Mouse (Mus musculus) intestine, embryonic 14.5 days (tissue): ENCODE measurements around the gene Gm20538. TPM values are rescaled to one million over a fixed set of nuclear protein-coding genes. Genes with fewer than 3 reads are reported as not detected.
A peak's percentile ranks its signal among the peaks of the same experiment; 100 is the strongest.

ENCODE experiments used
- ATAC-seq: fragments of 200-750 bp; cut with Nextera tagmentation; replicated peaks from 2 replicates; pipeline ENCODE4 v1.8.0; 2017; ENCODE audit warnings: low read depth, moderate number of reproducible peaks, moderate TSS enrichment, moderate library complexity; ENCODE audit not compliant: low FRiP score, low TSS enrichment
- DNase-seq: peaks from one replicate; pipeline ENCODE4 v3.0.0-alpha.2; 2018; ENCODE audit warnings: low spot score
- H3K27ac ChIP-seq: fragments of 300-500 bp; sonication (generic); 2 replicates; pipeline ENCODE4 v1.5.1; 2014; ENCODE audit warnings: low read depth, mild to moderate bottlenecking, control low read depth
- H3K27me3 ChIP-seq: fragments of 300-500 bp; sonication (generic); replicated peaks from 2 replicates; pipeline ENCODE4 v1.6.1; 2014; ENCODE audit warnings: low read length, control low read depth; ENCODE audit not compliant: control insufficient read depth, insufficient read depth
- H3K36me3 ChIP-seq: fragments of 300-500 bp; sonication (generic); 2 replicates; pipeline ENCODE4 v1.6.1; 2014; ENCODE audit warnings: low read length, control low read depth; ENCODE audit not compliant: control insufficient read depth, insufficient read depth
- H3K4me1 ChIP-seq: fragments of 300-500 bp; sonication (generic); replicated peaks from 2 replicates; pipeline ENCODE4 v1.6.1; 2014; ENCODE audit warnings: low read length, control low read depth, mixed read lengths; ENCODE audit not compliant: control insufficient read depth, insufficient read depth
- H3K4me2 ChIP-seq: fragments of 300-500 bp; sonication (generic); 2 replicates; pipeline ENCODE4 v1.6.1; 2014; ENCODE audit warnings: low read length
- H3K4me3 ChIP-seq: fragments of 300-500 bp; sonication (generic); 2 replicates; pipeline ENCODE4 v1.5.1; 2014; ENCODE audit warnings: low read depth, low read length, control low read depth, mixed read lengths
- H3K9ac ChIP-seq: fragments of 300-500 bp; sonication (generic); 2 replicates; pipeline ENCODE4 v1.6.1; 2014; ENCODE audit warnings: mild to moderate bottlenecking, low read length
- H3K9me3 ChIP-seq: fragments of 300-500 bp; sonication (generic); 2 replicates; pipeline ENCODE4 v1.6.1; 2016; ENCODE audit warnings: low read length, control low read depth; ENCODE audit not compliant: control insufficient read depth
- WGBS: fragments of 180-500 bp; shearing (Covaris S2); extraction: QIAGEN DNeasy Blood & Tissue Kit; methylation state at CpG from one replicate; pipeline ENCODE4 v1.1.7; 2014; 5-methylcytosine and 5-hydroxymethylcytosine counted together
- polyA plus RNA-seq: library from polyadenylated mRNA; unstranded; fragments of >200 nt; fragmentation: Nextera tagmentation; extraction: Ambion mirVana; gene quantifications from 2 replicates; pipeline ENCODE4 v1.2.1, GENCODE M21; 2014

Gene Gm20538
- polyA plus RNA-seq, 1 experiment from 2014 or later, result not detected

- Histone ChIP-seq H3K4me3 (peak overlapping the region; percentile 46), H3K9ac (no peak overlapping the region), H3K36me3 (peaks cover 21% of the 10 kb centered on the region), H3K9me3 (peaks cover 4% of the 10 kb centered on the region; the same call in 1 of the 2 replicates), H3K27ac (no peak overlapping the region), H3K27me3 (peaks cover 4% of the 10 kb centered on the region), H3K4me1 (no peaks in the 10 kb centered on the region), H3K4me2 (peak overlapping the region; percentile 88)
- 4% methylated on average over 13 of the region's 13 CpGs for WGBS
- peak; percentile 91 for DNase-seq
- ATAC-seq, result no peak
These were observed 7.9 kb downstream of the Gm20538 start for GRCm38 (mm10) chr19:44544775-44545174.

DNA sequence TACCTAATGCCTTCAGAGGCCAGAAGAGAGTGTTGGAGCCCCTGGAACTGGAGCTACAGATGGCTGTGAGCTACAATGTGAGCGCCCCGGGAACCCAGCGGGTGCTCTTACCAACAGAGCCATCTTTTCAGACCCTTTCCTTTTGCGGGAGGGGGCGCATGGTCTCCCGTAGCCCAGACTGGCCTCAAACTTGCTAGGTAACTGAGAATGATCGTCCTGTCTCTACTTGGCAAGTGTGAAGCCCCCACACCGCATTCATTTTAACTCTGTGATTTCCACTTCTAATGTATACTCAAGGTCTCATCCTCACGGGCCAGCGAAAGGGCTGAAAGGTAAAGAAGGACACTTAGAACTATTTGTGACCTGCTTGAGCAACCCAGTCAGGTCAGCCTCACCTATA, 8.3 kb downstream of the Gm20538 start:
- Histone ChIP-seq H3K9me3 (peaks cover 4% of the 10 kb centered on the region; the same call in 1 of the 2 replicates), H3K4me2 (no peak overlapping the region), H3K9ac (no peak overlapping the region), H3K4me3 (no peak overlapping the region), H3K36me3 (peaks cover 17% of the 10 kb centered on the region), H3K4me1 (no peaks in the 10 kb centered on the region), H3K27ac (no peak overlapping the region), H3K27me3 (peaks cover 4% of the 10 kb centered on the region)
- 65% methylated on average over 10 of the region's 10 CpGs for WGBS
- DNase-seq, result no peak
- no peak for ATAC-seq

DNA sequence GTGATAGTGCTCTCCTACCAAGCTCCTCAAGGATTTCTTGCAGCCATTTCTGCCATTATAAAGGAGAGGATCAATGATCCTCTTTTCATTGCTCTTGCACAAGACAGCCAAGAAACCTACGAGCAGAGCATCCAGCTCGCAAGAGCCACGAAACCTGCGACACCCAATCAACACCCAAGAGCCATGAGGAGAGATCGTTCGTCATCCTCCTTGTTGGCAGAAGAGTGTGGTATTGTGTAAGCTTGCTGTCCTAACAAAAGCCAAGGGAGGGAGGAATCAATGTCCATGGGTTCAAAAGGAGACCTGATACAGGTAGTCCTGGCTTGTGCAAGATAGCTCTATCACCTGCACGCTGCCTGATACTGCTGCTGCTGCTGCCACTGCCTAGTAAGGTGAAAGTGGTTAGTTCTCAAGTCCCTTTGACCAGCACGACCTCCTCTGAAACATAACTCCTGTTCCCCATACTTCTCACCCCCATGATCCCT, 9.9 kb downstream of the Gm20538 start:
- Histone ChIP-seq H3K9ac (no peak overlapping the region), H3K4me2 (no peak overlapping the region), H3K4me1 (no peaks in the 10 kb centered on the region), H3K27ac (no peak overlapping the region), H3K4me3 (no peak overlapping the region), H3K27me3 (peaks cover 4% of the 10 kb centered on the region), H3K9me3 (peaks cover 4% of the 10 kb centered on the region; the same call in 1 of the 2 replicates), H3K36me3 (0 out of 2 replicates have a peak, but pooled peaks cover 1% of the 10 kb centered on the region)
- DNase-seq (no peak), ATAC-seq (no peak)
- WGBS, result 88% methylated on average over 8 of the region's 8 CpGs

- H3K27ac ChIP-seq, result no peak overlapping the region
- H3K4me2 ChIP-seq, result no peak overlapping the region
- DNase-seq, result no peak
- 80% methylated on average over 8 of the region's 8 CpGs for whole genome bisulfite sequencing
- peaks cover 4% of the 10 kb centered on the region; the same call in 1 of the 2 replicates for H3K9me3 ChIP-seq
- no peak overlapping the region for H3K9ac ChIP-seq
- H3K4me3 ChIP-seq, result no peak overlapping the region
- H3K4me1 ChIP-seq, result no peaks in the 10 kb centered on the region
- H3K36me3 ChIP-seq, result no peaks in the 10 kb centered on the region
- H3K27me3 ChIP-seq, result no peaks in the 10 kb centered on the region
- ATAC-seq, result no peak
These were observed 15.2 kb downstream of the Gm20538 start for GRCm38 (mm10) chr19:44537416-44537815.

GRCm38 (mm10) chr19:44535376-44535775, 17.3 kb downstream of the Gm20538 start:
- DNase-seq (no peak), ATAC-seq (no peak)
- Histone ChIP-seq H3K27ac (no peak overlapping the region), H3K9ac (no peak overlapping the region), H3K4me1 (no peaks in the 10 kb centered on the region), H3K27me3 (no peaks in the 10 kb centered on the region), H3K36me3 (no peaks in the 10 kb centered on the region), H3K4me2 (no peak overlapping the region), H3K4me3 (no peak overlapping the region), H3K9me3 (no peaks in the 10 kb centered on the region)
- 35% methylated on average over 3 of the region's 3 CpGs for WGBS

DNA sequence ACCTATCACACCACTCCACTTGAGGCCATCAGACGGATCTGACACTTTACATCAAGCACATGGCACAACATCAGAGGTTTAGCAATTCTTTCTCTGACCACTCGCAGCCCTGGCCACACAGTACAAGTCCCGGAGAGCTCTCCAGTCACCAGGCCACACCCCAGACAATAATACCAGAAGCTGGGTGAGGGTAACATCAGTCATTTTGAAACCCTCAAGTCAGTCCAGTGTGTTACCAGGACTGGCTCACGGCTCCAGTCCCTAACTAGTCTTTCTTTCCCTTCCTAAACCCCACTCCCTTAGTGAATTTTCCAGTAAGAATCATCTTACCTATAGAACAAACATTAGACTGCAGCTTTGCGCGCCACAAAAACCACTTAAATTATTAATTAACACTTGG, 22.6 kb downstream of the Gm20538 start:
- Histone ChIP-seq H3K36me3 (no peaks in the 10 kb centered on the region), H3K27ac (no peak overlapping the region), H3K9ac (no peak overlapping the region), H3K4me2 (no peak overlapping the region), H3K4me1 (no peaks in the 10 kb centered on the region), H3K9me3 (no peaks in the 10 kb centered on the region), H3K27me3 (no peaks in the 10 kb centered on the region), H3K4me3 (no peak overlapping the region)
- 88% methylated on average over 6 of the region's 6 CpGs for WGBS
- DNase-seq, result no peak
- no peak for ATAC-seq

GRCm38 (mm10) chr19:44525551-44526205, 27.0 kb downstream of the Gm20538 start:
- ATAC-seq, result no peak
- no peak for DNase-seq
- H3K4me1 ChIP-seq, result no peaks in the 10 kb centered on the region
- H3K4me2 ChIP-seq, result no peak overlapping the region
- no peak overlapping the region for H3K27ac ChIP-seq
- H3K27me3 ChIP-seq, result no peaks in the 10 kb centered on the region
- no peaks in the 10 kb centered on the region for H3K9me3 ChIP-seq
- H3K9ac ChIP-seq, result no peak overlapping the region
- H3K4me3 ChIP-seq, result no peak overlapping the region
- H3K36me3 ChIP-seq, result no peaks in the 10 kb centered on the region
- 72% methylated on average over 9 of the region's 9 CpGs for WGBS

DNA sequence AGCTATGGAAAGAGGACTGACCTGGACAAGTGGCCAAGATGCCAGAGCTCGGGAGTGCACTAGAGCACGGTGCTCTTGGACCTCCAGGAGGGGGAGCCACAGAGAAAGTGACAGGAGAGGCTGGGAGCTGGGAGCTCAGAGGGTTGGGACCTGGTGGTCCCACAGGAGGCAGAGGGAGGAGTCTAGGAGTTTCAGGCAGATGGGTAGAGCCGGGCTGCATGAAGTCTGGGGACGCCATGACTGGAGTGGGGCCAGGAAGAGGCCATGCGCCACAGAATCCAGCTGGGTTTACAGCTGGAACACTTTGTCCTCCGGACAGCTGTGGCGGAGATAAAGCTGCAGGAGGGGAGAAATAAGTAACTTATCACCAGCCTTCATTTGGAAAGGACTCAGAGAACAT, 33.5 kb downstream of the Gm20538 start:
- H3K9ac ChIP-seq, result no peak overlapping the region
- peaks cover 14% of the 10 kb centered on the region for H3K4me1 ChIP-seq
- no peak for DNase-seq
- H3K4me2 ChIP-seq, result no peak overlapping the region
- WGBS, result 18% methylated on average over 7 of the region's 7 CpGs
- no peaks in the 10 kb centered on the region for H3K36me3 ChIP-seq
- H3K9me3 ChIP-seq, result no peaks in the 10 kb centered on the region
- no peak; the same call in 1 of the 2 replicates for ATAC-seq
- H3K27ac ChIP-seq, result no peak overlapping the region
- H3K27me3 ChIP-seq, result no peaks in the 10 kb centered on the region; the same call in 1 of the 2 replicates
- H3K4me3 ChIP-seq, result no peak overlapping the region
